Mouse (Mus musculus): ENCODE measurements around the gene Fgr. TPM values are rescaled to one million over a fixed set of nuclear protein-coding genes. Genes with fewer than 3 reads are reported as not detected.

Gene Fgr
- total RNA-seq, 2 experiments from 2014 or later, result 0.23 TPM

DNA sequence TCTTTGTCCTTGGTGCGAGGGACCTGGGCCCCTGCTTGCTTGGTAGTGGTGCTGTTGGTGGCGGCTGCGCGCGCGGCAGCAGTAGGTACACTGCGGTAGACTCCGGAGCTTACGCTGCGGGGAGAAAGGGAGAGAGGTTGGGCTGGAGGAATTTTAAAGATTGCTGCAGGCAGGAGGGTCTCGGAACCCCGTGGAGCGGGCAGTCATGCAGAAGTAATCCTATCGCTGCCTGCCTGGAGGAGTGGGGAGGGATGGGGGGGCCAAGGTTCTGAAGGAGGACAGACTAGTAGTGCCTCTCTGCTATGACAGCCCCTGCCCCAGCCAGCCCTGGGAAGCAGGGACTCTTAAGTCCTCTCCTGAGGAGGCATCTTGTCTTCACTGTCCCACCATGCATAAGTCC, 48.3 kb downstream of the Fgr start:
- H3K27ac ChIP-seq, result no peak overlapping the region; the same call in 1 of the 2 replicates
- H3K4me3 ChIP-seq, result peak overlapping the region; percentile 23; the same call in 1 of the 2 replicates
- TF ChIP-seq CTCF (IDR thresholded peaks at IDR 0.05), result no peak
- intact Hi-C loops (cut with DNase I), result no loop called here
- no peak for DNase-seq (ENCODE audit: extremely low spot score in 1 of 2, low spot score in 2 of 2)

DNA sequence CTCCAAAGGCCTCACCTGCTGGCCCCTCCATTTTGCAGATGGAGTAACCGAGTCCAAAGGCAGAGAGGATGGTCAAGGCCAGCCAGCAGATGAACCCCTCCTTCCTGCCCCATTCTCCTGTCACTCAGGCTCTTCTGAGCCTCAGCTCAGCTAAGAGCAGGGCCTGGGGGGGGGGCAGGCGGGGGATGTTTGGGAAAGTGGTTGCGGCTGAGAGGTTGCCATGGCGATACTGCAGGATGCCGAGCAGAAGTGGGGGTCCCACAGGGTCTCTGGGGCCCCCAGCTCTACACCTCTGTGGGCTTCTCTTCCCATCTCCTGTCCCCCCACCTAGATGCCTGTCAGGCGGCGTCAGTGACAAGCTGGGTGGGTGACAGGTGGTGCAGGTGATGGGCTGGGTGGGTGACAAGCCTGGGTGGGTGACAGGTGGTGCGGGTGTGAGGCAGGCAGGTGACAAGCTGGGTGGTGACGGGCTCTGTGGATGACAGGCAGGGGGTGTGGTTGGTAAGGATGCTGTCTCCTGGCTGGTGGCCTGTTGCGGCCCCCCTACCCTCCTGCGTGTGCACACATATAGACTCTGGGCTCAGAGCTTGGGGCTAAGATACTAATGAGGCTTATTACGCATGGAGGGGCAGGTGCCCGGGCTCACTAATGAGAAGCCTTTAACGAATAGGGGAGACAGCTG, 49.2 kb downstream of the Fgr start:
- no peak overlapping the region for H3K4me3 ChIP-seq
- H3K27ac ChIP-seq, result no peak overlapping the region
- no peak for TF ChIP-seq CTCF (IDR thresholded peaks at IDR 0.05)
- intact Hi-C loops (cut with DNase I), result no loop called here
- peak in 1 of 2 experiments; percentile 12 for DNase-seq (ENCODE audit: extremely low spot score in 1 of 2, low spot score in 2 of 2)

DNA sequence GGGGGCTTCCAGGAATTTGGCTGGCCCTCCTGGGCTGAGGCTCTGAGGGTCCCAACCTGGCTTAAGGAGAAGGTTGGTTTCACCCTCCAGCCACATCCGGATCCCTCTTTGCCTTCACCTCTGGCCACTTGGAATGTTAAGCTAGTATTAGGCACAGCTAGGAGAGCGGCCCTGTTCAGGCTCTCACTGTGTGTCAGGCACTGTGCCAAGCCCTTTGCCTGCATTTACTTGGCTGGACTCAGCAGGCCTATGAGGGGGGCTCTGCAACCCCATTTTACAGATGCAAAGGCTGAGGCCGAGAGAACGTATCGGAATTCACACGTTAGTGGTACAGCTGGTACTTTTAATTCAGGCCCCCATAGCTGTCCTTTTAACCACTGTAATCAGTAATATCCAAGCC, 49.7 kb downstream of the Fgr start:
- Histone ChIP-seq H3K4me3 (no peak overlapping the region), H3K27ac (no peak overlapping the region)
- intact Hi-C loops (cut with DNase I), result no loop called here
- no peak for TF ChIP-seq CTCF (IDR thresholded peaks at IDR 0.05)
- DNase-seq (ENCODE audit: extremely low spot score in 1 of 2, low spot score in 2 of 2), result no peak

DNA sequence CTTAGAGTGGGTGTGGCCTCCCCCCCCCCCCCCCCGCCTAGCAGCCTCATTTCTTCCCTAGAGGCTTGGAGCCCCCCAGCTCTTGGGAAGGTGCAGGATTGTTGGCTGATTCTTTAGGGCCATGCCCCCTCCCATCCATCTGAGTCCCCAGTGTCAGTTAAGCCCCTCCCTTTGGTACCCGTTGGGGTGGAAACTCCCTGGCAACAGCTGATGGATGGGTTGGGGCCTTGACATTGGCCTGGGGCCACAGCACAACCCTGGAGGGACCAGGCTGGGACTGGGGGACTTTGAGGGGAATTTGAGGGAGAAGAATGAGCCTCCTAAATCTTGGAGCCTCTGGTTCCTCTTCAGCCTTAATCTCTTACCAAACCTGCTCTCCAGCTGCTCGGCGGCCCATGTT, 50.5 kb downstream of the Fgr start:
- intact Hi-C loops (cut with DNase I), result no loop called here
- no peak for DNase-seq (ENCODE audit: extremely low spot score in 1 of 2, low spot score in 2 of 2)
- TF ChIP-seq CTCF (IDR thresholded peaks at IDR 0.05), result no peak
- Histone ChIP-seq H3K4me3 (no peak overlapping the region), H3K27ac (peak overlapping the region; percentile 12; the same call in 1 of the 2 replicates)

DNA sequence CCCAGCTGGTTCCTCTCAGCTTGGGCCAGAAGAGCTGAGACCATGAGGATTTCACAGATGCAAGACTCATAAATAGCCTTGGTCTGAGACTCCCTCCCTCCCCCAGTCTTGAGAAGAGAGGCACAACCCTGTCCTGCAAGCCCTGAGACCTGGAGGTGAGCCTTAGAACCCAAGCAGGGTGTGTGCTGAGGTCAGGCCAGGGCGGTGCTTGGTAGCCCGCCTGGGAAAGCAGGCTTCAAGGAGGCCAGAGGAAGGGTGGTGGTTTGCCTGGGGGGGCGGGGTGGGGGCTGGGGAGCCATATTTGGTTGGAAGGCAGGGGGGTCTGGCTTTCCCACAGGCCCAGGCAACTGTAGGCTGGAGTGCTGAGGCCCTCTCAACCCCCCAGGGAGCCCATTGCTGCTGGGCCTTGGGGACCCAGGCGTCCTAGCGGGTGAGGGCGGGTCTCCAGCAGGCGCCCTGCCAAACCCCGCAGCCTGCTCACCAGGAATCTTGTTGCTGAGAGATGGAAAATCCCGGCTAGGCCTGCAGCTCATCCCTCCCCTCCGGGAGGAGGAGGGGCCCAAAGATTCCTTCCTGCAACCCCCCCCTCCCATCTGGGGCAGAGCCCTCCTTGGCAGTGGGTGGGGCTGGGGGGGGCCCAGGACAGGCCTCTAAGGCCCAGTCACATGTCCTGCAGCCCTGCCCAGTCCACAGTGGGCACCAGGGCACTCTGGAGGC, 51.2 kb downstream of the Fgr start:
- TF ChIP-seq CTCF (IDR thresholded peaks at IDR 0.05), result no peak
- Histone ChIP-seq H3K4me3 (no peak overlapping the region), H3K27ac (peak overlapping the region; percentile 54; the same call in 1 of the 2 replicates)
- intact Hi-C loops (cut with DNase I), result no loop called here
- DNase-seq (ENCODE audit: extremely low spot score in 1 of 2, low spot score in 2 of 2), result no peak

DNA sequence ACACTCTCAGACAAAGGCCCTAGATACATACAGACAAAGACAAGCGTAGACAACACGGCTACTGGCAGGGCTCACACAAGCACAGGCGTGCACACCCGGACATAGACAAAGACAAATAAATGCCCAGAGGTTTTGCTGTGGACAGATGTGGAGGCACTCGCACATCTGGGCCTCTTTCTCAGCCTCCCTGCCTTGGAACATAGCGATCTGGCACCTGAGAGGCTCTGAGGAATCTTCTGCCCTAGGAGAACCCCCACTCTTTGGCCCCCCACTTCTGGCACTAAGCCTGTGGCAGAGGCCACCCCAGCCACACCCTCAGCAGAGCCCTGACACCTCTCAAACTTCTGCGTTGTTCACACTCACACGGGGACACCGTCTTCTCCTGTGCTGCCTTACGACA, 52.4 kb downstream of the Fgr start:
- H3K4me3 ChIP-seq, result no peak overlapping the region
- DNase-seq (ENCODE audit: extremely low spot score in 1 of 2, low spot score in 2 of 2), result no peak
- TF ChIP-seq CTCF (IDR thresholded peaks at IDR 0.05), result no peak
- H3K27ac ChIP-seq, result no peak overlapping the region
- intact Hi-C loops (cut with DNase I), result no loop called here

DNA sequence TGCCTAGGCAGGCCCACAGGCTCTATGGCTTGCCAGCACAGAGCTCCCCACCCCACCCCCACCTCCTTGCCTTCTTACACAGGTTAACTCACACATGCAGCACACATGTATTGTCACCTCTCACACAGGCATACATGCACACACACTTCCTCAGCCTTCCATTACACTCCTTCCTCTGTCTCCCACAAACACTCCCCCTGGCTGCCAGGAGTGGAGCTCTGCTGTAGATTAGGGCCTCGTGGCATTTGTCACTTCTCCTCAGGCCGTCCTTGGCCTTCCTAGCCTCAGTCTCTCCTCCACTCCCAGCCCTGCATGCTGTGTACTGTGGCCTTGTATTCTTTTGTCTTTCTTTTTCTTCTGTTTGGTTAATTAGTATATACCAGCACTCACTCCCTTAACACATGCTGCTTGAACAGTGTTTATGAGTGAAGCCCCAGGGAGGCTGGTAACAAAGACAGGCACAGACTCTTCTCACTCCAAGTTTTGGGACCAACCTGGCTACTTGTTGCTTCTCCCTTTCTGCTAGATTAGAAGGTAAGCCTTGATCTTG, 53.0 kb downstream of the Fgr start:
- peak; percentile 30 for TF ChIP-seq CTCF (IDR thresholded peaks at IDR 0.05)
- DNase-seq (ENCODE audit: extremely low spot score in 1 of 2, low spot score in 2 of 2), result no peak
- H3K4me3 ChIP-seq, result no peak overlapping the region
- H3K27ac ChIP-seq, result no peak overlapping the region
- intact Hi-C loops (cut with DNase I), result no loop called here

DNA sequence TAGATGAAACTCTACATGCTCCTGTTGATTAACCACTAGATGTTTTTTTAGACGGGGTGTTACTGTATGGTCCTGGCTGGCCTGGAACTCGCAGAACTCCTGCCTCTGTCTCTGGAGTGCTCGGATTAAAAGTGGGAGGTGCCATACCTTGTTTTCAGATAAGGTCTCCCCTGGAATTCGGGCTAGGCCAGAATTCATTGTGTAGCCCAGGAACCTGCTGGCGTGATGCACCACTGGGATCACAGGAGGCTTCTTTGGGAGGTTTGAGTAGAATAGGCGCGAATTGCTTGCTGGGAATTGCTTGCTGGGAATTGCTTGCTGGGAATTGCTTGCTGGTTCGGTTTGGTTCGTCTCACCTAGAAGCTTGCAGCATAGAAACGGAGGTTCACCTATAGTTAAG, 53.8 kb downstream of the Fgr start:
- intact Hi-C loops (cut with DNase I), result no loop called here

DNA sequence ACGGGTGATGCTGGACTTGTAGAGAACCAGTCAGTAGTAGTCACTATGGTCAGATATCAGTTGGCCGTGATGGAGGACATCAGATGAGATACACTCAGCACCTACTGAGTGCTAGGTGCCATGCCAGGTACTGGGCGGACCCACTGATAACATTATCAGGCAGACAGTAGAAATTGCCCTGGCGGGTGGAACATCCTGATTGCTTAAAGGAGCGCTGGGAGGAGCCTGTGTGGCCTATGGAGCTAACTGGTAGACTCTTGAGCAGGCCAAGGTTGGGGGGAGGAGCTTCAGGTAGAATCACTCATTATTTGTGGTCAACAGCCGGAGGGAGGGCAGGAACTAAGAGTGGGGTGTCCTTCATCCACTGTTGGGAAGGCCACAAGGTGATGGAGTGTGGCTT, 54.3 kb downstream of the Fgr start:
- TF ChIP-seq CTCF (IDR thresholded peaks at IDR 0.05), result no peak
- Histone ChIP-seq H3K27ac (no peak overlapping the region), H3K4me3 (no peak overlapping the region)
- intact Hi-C loops (cut with DNase I), result no loop called here
- DNase-seq (ENCODE audit: extremely low spot score in 1 of 2, low spot score in 2 of 2), result no peak

More for the DNA sequence above, 53.8 kb downstream of the Fgr start:
- Histone ChIP-seq H3K4me3 (no peak overlapping the region), H3K27ac (no peak overlapping the region)
- DNase-seq (ENCODE audit: extremely low spot score in 1 of 2, low spot score in 2 of 2), result no peak
- TF ChIP-seq CTCF (IDR thresholded peaks at IDR 0.05), result no peak

DNA sequence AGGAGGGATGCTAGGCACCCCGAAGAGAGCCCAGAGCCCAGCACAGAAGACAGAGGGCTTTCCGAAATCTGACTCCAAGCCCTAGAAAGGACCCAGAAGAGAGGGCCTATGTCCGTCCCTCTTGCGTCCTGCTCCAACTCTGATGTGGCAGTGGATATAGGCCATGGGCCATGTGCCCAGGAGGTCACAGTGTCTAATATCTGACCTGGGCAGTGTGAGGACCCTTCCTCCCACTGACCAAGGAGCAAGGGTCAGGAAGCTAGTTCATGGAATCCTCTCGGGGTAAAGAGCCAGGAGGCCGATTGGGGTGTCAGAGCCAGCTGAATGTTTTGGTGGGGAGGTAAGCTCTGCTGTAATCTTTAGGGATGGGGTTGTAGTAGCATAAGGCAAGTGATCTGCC, 55.0 kb downstream of the Fgr start:
- DNase-seq (ENCODE audit: extremely low spot score in 1 of 2, low spot score in 2 of 2), result no peak
- TF ChIP-seq CTCF (IDR thresholded peaks at IDR 0.05), result no peak
- H3K4me3 ChIP-seq, result no peak overlapping the region
- intact Hi-C loops (cut with DNase I), result no loop called here
- no peak overlapping the region for H3K27ac ChIP-seq

DNA sequence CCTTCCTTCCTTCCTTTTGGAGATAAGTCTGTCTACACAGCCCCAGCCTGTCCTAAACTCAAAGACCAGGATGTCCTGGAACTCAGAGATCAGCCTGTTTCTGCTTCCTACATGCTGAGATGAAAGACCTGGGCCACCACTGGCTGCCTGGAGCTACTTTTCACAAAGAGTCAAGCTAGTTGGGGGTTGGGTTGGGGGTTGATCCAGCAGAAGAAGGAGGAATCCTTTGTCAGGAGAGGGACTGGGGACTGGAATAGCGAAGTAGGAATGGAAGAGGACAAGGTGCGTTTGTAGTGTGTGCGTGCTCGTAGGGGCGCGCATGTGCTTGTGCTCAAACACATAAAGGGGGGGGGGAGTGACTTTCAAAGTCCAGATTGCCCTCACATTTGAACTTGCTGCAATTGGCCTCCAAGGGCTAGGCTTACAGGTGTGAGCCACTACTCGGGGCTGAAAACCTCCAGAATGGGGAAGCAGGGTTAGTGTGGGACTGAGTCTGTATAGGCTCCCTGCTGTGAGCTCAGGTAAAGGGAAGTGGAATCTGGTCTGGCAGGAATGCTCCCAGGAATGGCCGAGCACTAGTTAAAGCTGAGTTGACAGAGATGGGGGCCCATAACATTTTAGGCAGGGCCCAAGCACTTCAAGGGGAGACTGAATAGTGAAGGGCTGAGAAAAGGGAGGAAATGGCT, 58.7 kb downstream of the Fgr start:
- TF ChIP-seq CTCF (IDR thresholded peaks at IDR 0.05), result no peak
- no peak for DNase-seq (ENCODE audit: extremely low spot score in 1 of 2, low spot score in 2 of 2)
- no peak overlapping the region for H3K4me3 ChIP-seq
- no peak overlapping the region for H3K27ac ChIP-seq
- intact Hi-C loops (cut with DNase I), result no loop called here

DNA sequence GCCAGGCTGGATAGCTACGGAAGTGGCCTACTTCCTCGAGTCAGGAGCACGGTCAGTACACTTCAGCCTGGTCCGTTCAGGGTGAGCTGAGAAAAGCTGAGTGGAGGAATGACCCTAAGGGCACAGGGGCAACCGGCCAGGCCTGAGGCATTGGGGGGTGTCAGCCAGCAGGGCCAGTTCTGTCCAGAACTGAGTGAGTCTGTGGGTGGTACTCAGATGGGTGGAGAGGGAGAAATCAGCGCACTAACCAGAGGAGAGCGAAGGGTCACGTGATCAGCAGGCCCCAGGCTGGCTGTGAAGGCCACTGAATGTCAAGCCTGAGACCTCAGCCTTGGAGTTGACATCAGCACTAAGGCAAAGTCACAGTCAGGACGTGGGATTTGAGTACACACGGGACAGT, 60.6 kb downstream of the Fgr start:
- no peak overlapping the region for H3K4me3 ChIP-seq
- intact Hi-C loops (cut with DNase I), result no loop called here
- H3K27ac ChIP-seq, result no peak overlapping the region
- TF ChIP-seq CTCF (IDR thresholded peaks at IDR 0.05), result no peak
- no peak for DNase-seq (ENCODE audit: extremely low spot score in 1 of 2, low spot score in 2 of 2)

Measured in left cerebral cortex, adult 2 months (tissue).